Mouse (Mus musculus) adrenal gland, postnatal 36 days (tissue): Measurements from ENCODE around the gene Def8. TPM values are rescaled to one million over a fixed set of nuclear protein-coding genes. Genes with fewer than 3 reads are reported as not detected.
"Not testable (repeated sequence)": the region's sequence is repeated elsewhere in the genome, so short reads cannot be mapped to it uniquely, and the experiment has no call there.

Experiments used
- DNase-seq, 2 experiments: peaks; one replicate each; pipeline ENCODE4 v3.0.0; 2021; ENCODE audit warnings: mixed read lengths in 1 of 2
- total RNA-seq, 2 experiments: library from RNA; stranded (reverse); gene quantifications; 2 replicates each; pipeline ENCODE4 v1.2.3; 2021

The Def8 gene
- total RNA-seq, 2 experiments from 2014 or later: 21.7 to 32.6 TPM

GRCm38 (mm10) chr8:123432381-123432780 is 9.1 kb downstream of the Def8 start:
- DNase-seq: no peak

- DNase-seq: not testable (repeated sequence)
These were observed 10.1 kb downstream of the Def8 start for GRCm38 (mm10) chr8:123433241-123433974.

GRCm38 (mm10) chr8:123441788-123442187 is 18.5 kb downstream of the Def8 start:
- DNase-seq: no peak

DNA sequence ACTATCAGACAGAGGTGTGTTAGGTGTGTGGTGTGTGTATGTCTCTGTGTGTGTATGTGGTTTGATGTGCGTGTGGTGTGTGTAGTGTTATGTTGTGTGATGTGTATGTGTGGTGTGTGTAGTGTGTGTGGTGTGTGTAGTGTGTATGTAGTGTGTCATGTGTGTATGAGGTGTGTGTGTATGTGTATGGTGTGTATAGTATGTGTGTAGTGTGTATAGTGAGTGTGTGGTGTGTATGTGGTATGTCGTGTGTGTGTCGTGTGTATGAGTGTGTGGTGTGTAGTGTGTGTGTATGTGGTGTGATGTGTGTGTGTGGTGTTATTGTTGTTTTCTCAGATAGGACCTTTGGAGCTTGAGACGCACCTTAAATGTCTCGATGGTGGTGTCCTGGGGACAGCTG is 19.0 kb downstream of the Def8 start:
- DNase-seq: no peak

GRCm38 (mm10) chr8:123442871-123443575 is 19.7 kb downstream of the Def8 start:
- DNase-seq: peak; percentile 94 to 96

- DNase-seq: no peak
These were observed 20.2 kb downstream of the Def8 start for GRCm38 (mm10) chr8:123443576-123443921.

GRCm38 (mm10) chr8:123444131-123444530 is 20.8 kb downstream of the Def8 start:
- DNase-seq: no peak

DNA sequence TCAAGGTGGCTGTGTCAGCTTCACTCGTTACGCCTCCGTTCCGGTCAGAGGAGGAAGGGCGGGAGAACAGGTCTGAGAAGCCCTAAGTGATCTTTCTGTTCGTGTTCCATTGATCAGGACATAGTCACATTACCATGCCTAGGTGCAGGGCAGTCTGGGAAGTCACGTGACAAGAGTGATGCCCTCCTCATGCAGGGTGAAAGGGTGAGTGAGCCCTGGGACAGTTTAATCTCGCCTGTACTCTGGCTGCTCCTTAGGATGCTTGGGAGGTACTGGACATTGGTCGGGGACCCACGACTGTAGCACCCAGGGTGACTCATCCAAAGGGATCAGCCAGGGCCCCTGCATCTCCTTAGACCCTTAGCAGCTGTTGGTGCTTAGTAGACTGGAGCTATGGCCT is 22.7 kb downstream of the Def8 start:
- no peak for DNase-seq

- DNase-seq: no peak
These were observed 23.5 kb downstream of the Def8 start for GRCm38 (mm10) chr8:123446799-123447198.

DNA sequence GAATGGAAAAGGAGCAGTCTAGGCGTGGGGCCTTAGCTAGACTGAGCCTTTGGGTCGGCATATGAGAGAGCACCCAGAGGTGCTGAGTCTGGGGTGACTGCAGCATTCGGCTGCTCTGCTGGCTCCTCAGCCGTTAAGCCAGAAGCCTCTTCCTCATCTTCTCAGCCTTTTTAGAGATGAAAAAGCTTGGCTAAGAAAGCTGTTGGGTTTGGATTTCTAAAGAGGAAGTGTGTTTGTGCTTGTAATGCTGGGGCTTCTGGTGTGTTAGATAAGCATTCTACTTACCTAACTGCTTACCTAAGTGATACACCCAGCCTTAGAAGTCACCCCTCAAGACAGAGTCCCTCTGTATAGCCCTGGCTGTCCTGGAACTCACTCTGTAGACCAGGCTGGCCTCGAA is 27.5 kb downstream of the Def8 start:
- DNase-seq: no peak

- not testable (repeated sequence) for DNase-seq
These were observed 28.4 kb downstream of the Def8 start for GRCm38 (mm10) chr8:123451747-123452146.

- no peak for DNase-seq
These were observed 28.8 kb downstream of the Def8 start for GRCm38 (mm10) chr8:123452149-123452548.

GRCm38 (mm10) chr8:123453291-123453690 is 30.0 kb downstream of the Def8 start:
- no peak for DNase-seq

GRCm38 (mm10) chr8:123453951-123454350 is 30.6 kb downstream of the Def8 start:
- no peak for DNase-seq

- DNase-seq: no peak
These were observed 31.2 kb downstream of the Def8 start for GRCm38 (mm10) chr8:123454559-123454958.

- DNase-seq: no peak
These were observed 40.3 kb downstream of the Def8 start for GRCm38 (mm10) chr8:123463651-123464050.

DNA sequence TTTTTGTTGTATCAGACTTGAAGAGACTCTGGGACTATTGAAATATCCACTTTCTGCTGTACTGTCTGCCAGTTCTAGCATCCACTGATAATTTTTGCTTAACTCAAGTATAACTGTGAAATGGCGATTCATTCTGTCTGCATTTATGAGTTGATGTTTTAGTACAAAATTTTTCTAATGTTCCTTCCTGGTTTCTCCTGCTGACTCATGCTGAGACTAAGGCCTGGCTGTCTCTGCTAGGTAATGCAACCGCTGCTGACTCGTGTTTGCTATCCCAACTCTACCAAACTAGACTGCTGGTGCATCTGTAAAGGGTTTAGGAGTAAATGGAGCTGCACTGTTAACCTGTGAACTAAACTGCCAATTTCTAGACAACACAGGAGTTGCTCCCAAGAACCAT is 44.1 kb downstream of the Def8 start:
- no peak for DNase-seq

- DNase-seq: not testable (repeated sequence)
These were observed 49.7 kb downstream of the Def8 start for GRCm38 (mm10) chr8:123472991-123473390.

- DNase-seq: not testable (repeated sequence)
These were observed 51.2 kb downstream of the Def8 start for GRCm38 (mm10) chr8:123474549-123474948.

DNA sequence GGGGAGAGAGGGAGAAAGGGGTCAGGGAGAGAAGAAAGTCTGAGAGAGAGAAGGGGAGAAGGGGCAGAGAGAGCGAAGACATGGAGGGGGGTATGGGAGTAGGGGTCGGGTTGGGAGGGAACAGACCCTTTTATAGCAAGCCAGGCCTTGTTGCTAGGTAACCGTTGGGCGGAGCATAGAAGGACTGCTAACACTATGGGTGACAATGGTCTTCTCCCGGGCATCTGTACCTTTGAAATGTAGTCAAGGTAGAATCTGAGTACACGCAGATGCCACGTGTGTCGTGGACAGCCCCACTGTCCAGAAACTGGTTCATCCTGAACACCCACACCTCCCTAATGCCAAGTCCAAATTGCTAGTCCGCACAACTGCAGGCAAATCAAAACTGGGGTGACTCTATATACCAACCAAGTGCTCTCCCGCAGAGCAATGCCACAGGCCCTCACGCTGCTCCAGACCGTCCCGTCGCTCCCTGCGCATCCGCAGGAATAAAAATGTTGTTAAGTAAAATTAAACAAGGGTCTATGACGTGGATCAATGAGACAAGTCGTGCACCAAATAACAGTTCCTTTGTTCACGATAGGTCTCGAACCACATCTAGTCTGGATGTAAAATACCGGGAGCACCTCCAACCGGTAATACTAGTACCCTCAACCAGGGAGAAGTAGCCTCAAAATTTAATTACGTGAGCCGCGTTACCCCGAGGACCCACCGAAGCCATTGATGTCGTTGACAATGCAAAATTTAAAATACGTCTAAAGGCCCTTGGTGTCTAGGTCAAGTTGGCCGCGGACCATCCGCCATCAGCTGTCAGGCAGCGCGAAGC is 53.8 kb downstream of the Def8 start:
- peak in 1 of 2 experiments; percentile 12 for DNase-seq

DNA sequence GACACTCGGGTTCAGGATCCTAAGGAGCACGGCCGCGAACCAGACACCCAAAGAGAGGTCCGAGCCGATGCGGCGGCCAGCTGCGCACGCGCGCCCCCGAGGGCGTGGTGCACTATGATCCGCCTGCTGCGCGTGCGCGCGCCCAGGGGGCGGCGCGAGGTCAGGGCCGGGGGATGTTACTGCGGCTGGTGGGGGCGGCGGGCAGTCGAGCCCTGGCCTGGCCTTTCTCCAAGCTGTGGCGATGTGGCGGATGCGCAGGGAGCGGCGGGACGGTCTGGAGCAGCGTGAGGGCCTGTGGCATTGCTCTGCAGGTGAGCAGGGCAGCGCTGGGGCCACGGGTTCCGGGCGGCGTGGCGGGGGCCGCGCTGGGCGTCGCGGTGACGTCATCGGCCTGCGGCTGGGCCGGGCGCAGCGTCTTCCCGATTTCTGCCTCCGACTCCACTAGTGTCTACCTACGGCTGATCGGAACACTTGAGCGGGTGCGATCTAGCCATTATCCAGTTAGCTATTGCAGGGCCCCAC is 54.5 kb downstream of the Def8 start, which contains the start of gene Afg3l1:
TSS of gene Afg3l1 (plus strand) at position 167 of the 522 bp plus-strand sequence.
- DNase-seq: peak; percentile 95 to 97

DNA sequence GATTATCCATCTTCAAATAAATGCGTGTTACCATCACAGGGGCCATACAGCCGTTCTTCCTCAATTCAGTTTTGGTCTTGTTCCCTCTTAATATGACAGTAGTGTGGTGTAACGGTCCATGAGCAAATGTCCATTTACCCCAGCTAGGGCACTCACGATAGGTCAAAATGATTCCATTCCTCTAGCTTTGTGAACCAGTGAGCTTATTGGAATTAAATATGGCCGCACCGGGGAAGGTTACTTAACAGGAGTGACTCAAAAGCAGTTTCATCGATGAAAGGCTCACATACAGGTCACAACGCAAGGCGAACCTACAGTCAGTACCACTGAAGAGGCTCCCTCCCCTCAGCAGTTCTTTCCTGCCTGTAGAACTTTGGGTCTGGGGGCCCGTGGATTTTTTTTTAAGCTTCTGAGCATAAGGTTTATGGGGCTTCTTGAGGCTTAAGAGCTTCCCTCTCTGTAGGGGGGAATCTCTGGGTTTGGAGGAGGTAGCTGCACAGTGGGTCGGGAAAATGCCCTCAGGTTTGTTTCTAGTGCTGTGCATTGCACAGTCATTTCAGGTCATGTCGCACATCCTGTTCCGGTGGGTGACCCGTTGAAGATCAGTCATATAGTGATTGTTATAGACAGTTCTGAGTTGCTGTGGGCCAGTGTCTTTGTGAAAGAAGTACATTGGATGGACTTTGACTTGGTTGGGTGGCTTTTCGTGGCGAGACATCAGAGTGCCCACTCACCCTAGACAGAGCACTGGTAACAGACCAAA is 55.3 kb downstream of the Def8 start:
- DNase-seq: peak in 1 of 2 experiments; percentile 6
